In the genomic region with DNA sequence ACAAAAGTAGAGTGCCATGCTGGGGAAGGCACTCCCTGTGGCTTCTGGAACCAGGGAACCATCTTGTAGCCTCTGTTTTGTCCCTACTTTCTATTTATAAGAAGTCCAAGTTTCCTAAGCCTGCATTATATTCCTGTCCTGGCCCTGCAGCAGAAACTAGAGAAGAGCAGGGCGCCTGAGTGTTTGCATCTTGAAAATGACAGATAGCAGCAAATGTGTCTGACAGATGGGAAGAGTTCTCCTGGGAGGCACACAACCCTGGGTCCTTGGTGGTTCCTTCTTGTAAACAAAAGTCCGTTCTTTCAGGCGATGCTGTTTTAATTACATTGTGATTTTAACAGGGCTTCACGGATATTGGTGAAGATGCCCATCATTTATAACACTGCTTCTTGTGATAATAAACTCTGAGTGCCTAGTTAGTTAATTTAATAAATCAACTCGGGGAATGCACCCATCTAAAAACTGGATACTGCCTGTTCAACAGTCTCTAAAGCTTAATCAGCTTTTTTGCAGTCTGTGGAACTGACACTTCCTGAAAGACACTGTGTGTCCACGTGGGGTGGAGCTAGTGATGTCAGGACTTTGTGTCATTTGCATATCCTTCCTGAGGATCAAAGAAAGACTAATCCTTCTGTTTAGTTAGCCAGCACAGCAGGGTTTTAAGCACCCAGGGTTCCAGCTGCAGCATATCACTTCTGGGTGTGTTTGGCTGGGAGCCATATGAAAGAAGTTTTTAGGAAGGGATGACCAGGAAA, we compare ENCODE assay signal across 10 mouse cellular contexts.
DNase-seq lines count a peak whose midpoint lies in the region; ATAC-seq and TF ChIP-seq lines count a peak whose summit lies in the region.
"Had no signal": no experiment of that assay in that cellular context is flagged by ENCODE, and none has a peak within 500 bp of the region (broad histone marks: within the 10 kb centered on the region; RNA-seq: fewer than 3 reads in every experiment).

No protein-coding gene starts in this region.

- H3K9ac ChIP-seq in forebrain, embryonic 11.5 days (ENCODE audit: low read length): no peak overlapping the region
- H3K9ac ChIP-seq in forebrain, postnatal 0 days: no peak overlapping the region
- no peak overlapping the region for H3K9ac ChIP-seq in kidney, embryonic 15.5 days
- H3K9ac ChIP-seq in CH12.LX (ENCODE audit: insufficient read depth, low read depth): no peak overlapping the region
- H3K9ac ChIP-seq: liver, embryonic 14.5 days had no signal

- no peak for TF ChIP-seq CTCF in forebrain, postnatal 0 days (IDR thresholded peaks at IDR 0.05; ENCODE audit: low read depth)
- no peak for TF ChIP-seq CTCF in CH12.LX (conservative IDR thresholded peaks at IDR 0.05 in 1 of 2, IDR thresholded peaks at IDR 0.05 in 1 of 2; ENCODE audit: low read depth in 2 of 2, low read length in 2 of 2)

- no peaks in the 10 kb centered on the region for H3K27me3 ChIP-seq in forebrain, embryonic 11.5 days (ENCODE audit: control insufficient read depth, insufficient read depth, low read length)
- H3K27me3 ChIP-seq in forebrain, postnatal 0 days (ENCODE audit: insufficient read depth, low read length): no peaks in the 10 kb centered on the region
- no peaks in the 10 kb centered on the region for H3K27me3 ChIP-seq in kidney, embryonic 15.5 days
- no peaks in the 10 kb centered on the region for H3K27me3 ChIP-seq in CH12.LX (replicated peaks)

- H3K4me1 ChIP-seq in forebrain, embryonic 11.5 days (replicated peaks; ENCODE audit: control insufficient read depth, insufficient read depth, low read length): peaks cover 4% of the 10 kb centered on the region; the same call in 1 of the 2 replicates
- no peaks in the 10 kb centered on the region for H3K4me1 ChIP-seq in forebrain, postnatal 0 days (ENCODE audit: insufficient read depth)
- peaks cover 18% of the 10 kb centered on the region for H3K4me1 ChIP-seq in kidney, embryonic 15.5 days
- peaks cover 7 to 10% of the 10 kb centered on the region in 2 experiments; a peak in 3 of 4 replicates for H3K4me1 ChIP-seq in CH12.LX (ENCODE audit: control insufficient read depth in 1 of 2, insufficient read depth in 2 of 2)

- TF ChIP-seq POLR2A in CH12.LX (IDR thresholded peaks at IDR 0.05; ENCODE audit: low read depth, low read length): no peak

- dilution Hi-C loops in CH12.LX (cut with MboI; ENCODE audit: extremely low pct_ligation_motif_present, extremely low pct_unique_long_range_greater_than_20kb, low sequenced_read_pairs): no loop called here

- WGBS in forebrain, embryonic 11.5 days: 39% methylated on average over 6 of the region's 6 CpGs
- WGBS in forebrain, postnatal 0 days: 27% methylated on average over 6 of the region's 6 CpGs
- 15% methylated on average over 6 of the region's 6 CpGs for WGBS in kidney, embryonic 15.5 days

- DNase-seq in forebrain, embryonic 11.5 days (ENCODE audit: low spot score): no peak
- DNase-seq in forebrain, postnatal 0 days: no peak
- DNase-seq in kidney, adult 11 months: no peak
- DNase-seq in CH12.LX (ENCODE audit: extremely low read depth): peak; percentile 27
- no peak for DNase-seq in layer of hippocampus, adult 9-11 months
- no peak for DNase-seq in cerebellum, adult 18-20 months
- DNase-seq: adrenal gland, adult 2 months had no signal

- H3K27ac ChIP-seq in forebrain, embryonic 11.5 days (ENCODE audit: low read depth, low read length): no peak overlapping the region
- no peak overlapping the region for H3K27ac ChIP-seq in forebrain, postnatal 0 days (ENCODE audit: low read depth, low read length)
- no peak overlapping the region for H3K27ac ChIP-seq in kidney, embryonic 15.5 days
- H3K27ac ChIP-seq in CH12.LX (ENCODE audit: insufficient read depth, low read depth): no peak overlapping the region
- H3K27ac ChIP-seq: liver, embryonic 14.5 days had no signal

- peak; percentile 55; the same call in 1 of the 2 replicates for ATAC-seq in forebrain, embryonic 11.5 days (replicated peaks; ENCODE audit: low FRiP score)
- no peak; the same call in 1 of the 2 replicates for ATAC-seq in forebrain, postnatal 0 days
- peak; percentile 62 for ATAC-seq in kidney, embryonic 15.5 days (replicated peaks; ENCODE audit: low FRiP score)
- 0 out of 2 replicates have a peak, but pooled peaks have one; percentile 37 for ATAC-seq in megakaryocyte-erythroid progenitor cell, adult 5-6 weeks (replicated peaks; ENCODE audit: low FRiP score, low TSS enrichment, poor library complexity, severe bottlenecking)

- no peak for TF ChIP-seq RAD21 in CH12.LX (IDR thresholded peaks at IDR 0.05; ENCODE audit: low read depth, low read length)

- no peak overlapping the region for H3K4me3 ChIP-seq in forebrain, embryonic 11.5 days (ENCODE audit: low read depth, low read length)
- H3K4me3 ChIP-seq in forebrain, postnatal 0 days (ENCODE audit: low read depth, low read length): no peak overlapping the region
- no peak overlapping the region for H3K4me3 ChIP-seq in kidney, embryonic 15.5 days (replicated peaks)
- no peak overlapping the region for H3K4me3 ChIP-seq in CH12.LX (replicated peaks in 1 of 3; ENCODE audit: low read depth in 2 of 3, low read length in 2 of 3, poor library complexity in 1 of 3)

- no peak for TF ChIP-seq EP300 in CH12.LX (IDR thresholded peaks at IDR 0.05; ENCODE audit: low read length)

- in situ Hi-C loops in CH12.LX (cut with MboI; ENCODE audit: low pct_ligation_motif_present, low pct_unique_long_range_greater_than_20kb, low sequenced_read_pairs): no loop called here

- H3K36me3 ChIP-seq in forebrain, embryonic 11.5 days (ENCODE audit: control insufficient read depth, insufficient read depth, low read length): no peaks in the 10 kb centered on the region
- H3K36me3 ChIP-seq in forebrain, postnatal 0 days (ENCODE audit: insufficient read depth): no peaks in the 10 kb centered on the region
- no peaks in the 10 kb centered on the region for H3K36me3 ChIP-seq in kidney, embryonic 15.5 days
- no peaks in the 10 kb centered on the region for H3K36me3 ChIP-seq in CH12.LX (replicated peaks in 1 of 2; ENCODE audit: control insufficient read depth in 1 of 2, insufficient read depth in 1 of 2, low read length in 1 of 2)

- no peaks in the 10 kb centered on the region for H3K79me2 ChIP-seq in CH12.LX (replicated peaks; ENCODE audit: control insufficient read depth, extremely low read depth, insufficient read depth, poor library complexity, severe bottlenecking)

- no peaks in the 10 kb centered on the region for H3K9me3 ChIP-seq in forebrain, embryonic 11.5 days (ENCODE audit: control insufficient read depth, low read length)
- H3K9me3 ChIP-seq in forebrain, postnatal 0 days (ENCODE audit: low read length): no peaks in the 10 kb centered on the region
- no peaks in the 10 kb centered on the region for H3K9me3 ChIP-seq in kidney, embryonic 15.5 days (replicated peaks)
- no peaks in the 10 kb centered on the region for H3K9me3 ChIP-seq in CH12.LX (replicated peaks; ENCODE audit: low read length)

- H3K4me2 ChIP-seq in forebrain, embryonic 11.5 days (ENCODE audit: low read depth, low read length, severe bottlenecking): no peak overlapping the region
- no peak overlapping the region for H3K4me2 ChIP-seq in forebrain, postnatal 0 days (ENCODE audit: low read depth)
- H3K4me2 ChIP-seq in kidney, embryonic 15.5 days: peak overlapping the region; percentile 15; the same call in 1 of the 2 replicates
- H3K4me2 ChIP-seq in CH12.LX (ENCODE audit: insufficient read depth, low read depth, poor library complexity, severe bottlenecking): 0 out of 2 replicates have a peak overlapping the region, but pooled peaks have one; percentile 5

TF ChIP-seq in CH12.LX, 34 proteins besides CTCF, POLR2A, EP300 and RAD21 (continues in another document):
- TF ChIP-seq TBP (conservative IDR thresholded peaks at IDR 0.05; ENCODE audit: low read depth, low read length): no peak
- no peak for TF ChIP-seq NRF1 (IDR thresholded peaks at IDR 0.05; ENCODE audit: low read depth, low read length)
- 0 out of 2 replicates have a peak, but pooled peaks have one; percentile 38 for TF ChIP-seq MAZ (IDR thresholded peaks at IDR 0.05; ENCODE audit: low read depth, low read length)
- no peak for TF ChIP-seq ZKSCAN1 (IDR thresholded peaks at IDR 0.05; ENCODE audit: borderline replicate concordance, low read depth, low read length)
- TF ChIP-seq ELF1 (IDR thresholded peaks at IDR 0.05; ENCODE audit: low read depth, low read length): peak; percentile 73
- no peak for TF ChIP-seq NELFE (IDR thresholded peaks at IDR 0.05; ENCODE audit: low read depth, low read length)
- 0 out of 2 replicates have a peak, but pooled peaks have one; percentile 69 for TF ChIP-seq MYC (IDR thresholded peaks at IDR 0.05; ENCODE audit: low read depth, low read length)
- TF ChIP-seq SMC3 (IDR thresholded peaks at IDR 0.05; ENCODE audit: low read depth, low read length): no peak
- TF ChIP-seq ZNF384 (IDR thresholded peaks at IDR 0.05; ENCODE audit: low read depth, low read length): no peak
- TF ChIP-seq TCF12 (IDR thresholded peaks at IDR 0.05; ENCODE audit: low read depth, low read length): no peak
- TF ChIP-seq USF2 (conservative IDR thresholded peaks at IDR 0.05; ENCODE audit: low read depth, low read length): 0 out of 2 replicates have a peak, but pooled peaks have one; percentile 12
- TF ChIP-seq E2F4 (IDR thresholded peaks at IDR 0.05; ENCODE audit: insufficient replicate concordance, low read depth, low read length): no peak
- no peak for TF ChIP-seq IRF4 (IDR thresholded peaks at IDR 0.05; ENCODE audit: low read depth, low read length)
- TF ChIP-seq MEF2A (IDR thresholded peaks at IDR 0.05; ENCODE audit: borderline replicate concordance, low read depth, low read length): no peak
- no peak for TF ChIP-seq UBTF (IDR thresholded peaks at IDR 0.05; ENCODE audit: low read depth, low read length)
- no peak for TF ChIP-seq KAT2A (IDR thresholded peaks at IDR 0.05; ENCODE audit: insufficient replicate concordance, low read length)
- no peak for TF ChIP-seq ETS1 (conservative IDR thresholded peaks at IDR 0.05; ENCODE audit: low read depth, low read length)
- TF ChIP-seq POLR2AphosphoS2 (IDR thresholded peaks at IDR 0.05; ENCODE audit: low read depth, low read length): no peak
- no peak for TF ChIP-seq CHD2 (IDR thresholded peaks at IDR 0.05; ENCODE audit: low read length)
- TF ChIP-seq BHLHE40 (IDR thresholded peaks at IDR 0.05; ENCODE audit: low read depth, low read length): no peak
- TF ChIP-seq MAFK (IDR thresholded peaks at IDR 0.05; ENCODE audit: insufficient replicate concordance, low read length): peak; percentile 77
- TF ChIP-seq JUND (conservative IDR thresholded peaks at IDR 0.05; ENCODE audit: low read depth, low read length): no peak
- no peak for TF ChIP-seq HCFC1 (IDR thresholded peaks at IDR 0.05; ENCODE audit: low read depth, low read length)
- TF ChIP-seq ZMIZ1 (IDR thresholded peaks at IDR 0.05; ENCODE audit: low read depth, low read length): no peak
- no peak for TF ChIP-seq JUN (IDR thresholded peaks at IDR 0.05; ENCODE audit: insufficient read depth, low read depth, low read length)
- TF ChIP-seq PAX5 (IDR thresholded peaks at IDR 0.05; ENCODE audit: low read length): no peak
- no peak for TF ChIP-seq CHD1 (IDR thresholded peaks at IDR 0.05; ENCODE audit: low read depth, low read length)

Comparison
In these comparisons a context has a peak if more than half of its experiments do, and no peak if none do; other contexts are left out.
1. H3K4me2 ChIP-seq: peak in kidney, embryonic 15.5 days (single experiment) and CH12.LX (single experiment); none in forebrain, embryonic 11.5 days (single experiment) and forebrain, postnatal 0 days (single experiment).